Mouse (Mus musculus) kidney, postnatal 0 days (tissue): ENCODE results near the gene Slc24a3. TPM values are rescaled to one million over a fixed set of nuclear protein-coding genes. Genes with fewer than 3 reads are reported as not detected.
A peak's percentile ranks its signal among the peaks of the same experiment; 100 is the strongest.

ENCODE experiments used
- ATAC-seq: fragments of 200-750 bp; cut with Nextera tagmentation; replicated peaks from 2 replicates; pipeline ENCODE4 v1.8.0; 2017; ENCODE audit warnings: low read depth, moderate number of reproducible peaks, moderate TSS enrichment, moderate library complexity; ENCODE audit not compliant: low FRiP score
- DNase-seq: peaks from one replicate; pipeline ENCODE4 v3.0.0-alpha.2; 2016; ENCODE audit warnings: low spot score
- H3K27ac ChIP-seq: fragments of 300-500 bp; sonication (generic); 2 replicates; pipeline ENCODE4 v1.5.1; 2014; ENCODE audit warnings: mild to moderate bottlenecking
- H3K27me3 ChIP-seq: fragments of 300-500 bp; sonication (generic); 2 replicates; pipeline ENCODE4 v1.6.1; 2014; ENCODE audit warnings: low read length, mixed read lengths; ENCODE audit not compliant: insufficient read depth
- H3K36me3 ChIP-seq: fragments of 300-500 bp; sonication (generic); 2 replicates; pipeline ENCODE4 v1.6.1; 2014; ENCODE audit warnings: low read length, mixed read lengths; ENCODE audit not compliant: insufficient read depth
- H3K4me1 ChIP-seq: fragments of 300-500 bp; sonication (generic); replicated peaks from 2 replicates; pipeline ENCODE4 v1.6.1; 2014; ENCODE audit warnings: antibody characterized with exemption, low read length, mixed read lengths; ENCODE audit not compliant: insufficient read depth
- H3K4me2 ChIP-seq: fragments of 300-500 bp; sonication (generic); 2 replicates; pipeline ENCODE4 v1.6.1; 2014; ENCODE audit warnings: mild to moderate bottlenecking, low read length, moderate library complexity, mixed read lengths
- H3K4me3 ChIP-seq: fragments of 300-500 bp; sonication (generic); replicated peaks from 2 replicates; pipeline ENCODE4 v1.5.1; 2014; ENCODE audit warnings: low read depth, low read length
- H3K9ac ChIP-seq: fragments of 300-500 bp; sonication (generic); 2 replicates; pipeline ENCODE4 v1.6.1; 2014; ENCODE audit warnings: low read depth, low read length
- H3K9me3 ChIP-seq: fragments of 300-500 bp; sonication (generic); replicated peaks from 2 replicates; pipeline ENCODE4 v1.6.1; 2016; ENCODE audit warnings: low read length, inconsistent platforms, mixed read lengths
- CTCF ChIP-seq: IDR thresholded peaks from 2 replicates; pipeline ENCODE4 v1.5.1; 2016; ENCODE audit warnings: antibody characterized with exemption, low read depth, mild to moderate bottlenecking, moderate library complexity
- WGBS: fragments of 180-500 bp; shearing (Covaris S2); extraction: QIAGEN DNeasy Blood & Tissue Kit; methylation state at CpG from one replicate; pipeline ENCODE4 v1.1.7; 2014; 5-methylcytosine and 5-hydroxymethylcytosine counted together
- polyA plus RNA-seq: library from polyadenylated mRNA; unstranded; fragments of >200 nt; fragmentation: Nextera tagmentation; extraction: Ambion mirVana; gene quantifications from 2 replicates; pipeline ENCODE4 v1.2.1, GENCODE M21; 2015

Gene Slc24a3
- polyA plus RNA-seq, 1 experiment from 2014 or later: 2.1 TPM

DNA sequence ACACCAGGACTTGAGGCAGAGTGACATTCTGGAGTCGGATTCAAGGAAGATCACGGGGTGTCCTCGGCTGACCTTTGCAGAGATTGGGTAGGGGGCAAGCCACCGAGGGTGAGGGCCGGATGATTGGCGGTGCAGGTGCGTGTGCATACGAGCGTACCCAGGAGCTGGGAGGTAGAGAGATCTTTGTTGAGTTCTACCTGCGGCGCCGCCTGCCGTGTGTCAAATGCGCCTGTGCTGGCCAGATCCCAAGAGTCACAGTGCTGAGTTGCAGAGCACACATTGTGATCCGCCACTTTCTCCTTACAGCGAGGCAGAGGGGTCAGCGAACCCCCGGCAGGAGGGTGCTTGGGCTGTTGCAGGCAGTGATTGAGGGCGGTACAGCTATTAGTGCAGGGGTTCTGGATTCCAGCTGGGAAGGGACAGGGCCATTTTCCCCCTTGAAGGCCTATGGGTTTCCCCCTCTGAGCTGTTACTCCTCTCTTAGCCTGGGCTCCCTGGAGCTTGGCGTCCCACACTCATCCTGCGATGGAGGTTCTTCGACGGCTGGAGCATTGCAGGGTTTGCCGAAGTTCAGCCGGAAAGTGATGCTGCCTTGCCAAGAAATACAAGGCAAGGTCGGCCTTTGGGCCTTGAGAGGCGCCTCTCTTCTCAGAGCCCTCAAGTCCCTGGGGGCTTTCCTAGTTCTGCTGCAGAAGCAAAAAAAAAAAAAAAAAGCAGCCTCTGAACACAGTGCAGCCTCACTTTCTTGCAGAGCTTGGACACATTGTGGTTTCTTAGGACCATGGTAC is 508.4 kb downstream of the Slc24a3 start:
- Histone ChIP-seq H3K27me3 (no peaks in the 10 kb centered on the region), H3K9ac (peak overlapping the region; percentile 74), H3K36me3 (no peaks in the 10 kb centered on the region), H3K9me3 (no peaks in the 10 kb centered on the region), H3K4me2 (peak overlapping the region; percentile 93), H3K27ac (peak overlapping the region; percentile 94), H3K4me3 (peak overlapping the region; percentile 81), H3K4me1 (peaks cover 16% of the 10 kb centered on the region)
- TF ChIP-seq CTCF: peak; percentile 36; the same call in 1 of the 2 replicates
- peak; percentile 74 for DNase-seq
- ATAC-seq: peak; percentile 57
- 2% methylated on average over 27 of the region's 27 CpGs for WGBS

DNA sequence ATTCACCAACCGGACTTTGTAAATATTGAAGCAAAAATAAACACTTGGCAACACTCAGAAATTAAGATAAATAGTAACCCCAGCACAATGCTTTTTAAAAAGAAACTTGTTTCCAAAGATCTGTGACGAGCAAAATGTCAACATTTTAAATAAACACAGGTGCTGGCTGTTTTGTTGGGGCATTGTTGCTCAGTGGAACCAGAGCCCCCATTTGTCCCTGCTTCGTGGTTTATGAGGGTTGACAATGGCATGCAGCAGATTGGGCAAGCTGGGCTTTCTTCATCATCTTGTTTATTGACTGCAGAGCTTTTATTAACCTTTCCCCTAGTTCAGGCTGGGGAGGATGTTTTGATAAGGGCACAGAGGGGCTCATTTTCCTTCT is 509.0 kb downstream of the Slc24a3 start:
- Histone ChIP-seq H3K4me1 (peaks cover 16% of the 10 kb centered on the region), H3K4me3 (peak overlapping the region; percentile 81), H3K27me3 (no peaks in the 10 kb centered on the region), H3K9ac (no peak overlapping the region), H3K27ac (peak overlapping the region; percentile 94), H3K36me3 (no peaks in the 10 kb centered on the region), H3K9me3 (no peaks in the 10 kb centered on the region), H3K4me2 (peak overlapping the region; percentile 93)
- DNase-seq (peak; percentile 74), ATAC-seq (no peak)
- no peak for TF ChIP-seq CTCF
- WGBS: 16% methylated on average over 3 of the region's 3 CpGs

DNA sequence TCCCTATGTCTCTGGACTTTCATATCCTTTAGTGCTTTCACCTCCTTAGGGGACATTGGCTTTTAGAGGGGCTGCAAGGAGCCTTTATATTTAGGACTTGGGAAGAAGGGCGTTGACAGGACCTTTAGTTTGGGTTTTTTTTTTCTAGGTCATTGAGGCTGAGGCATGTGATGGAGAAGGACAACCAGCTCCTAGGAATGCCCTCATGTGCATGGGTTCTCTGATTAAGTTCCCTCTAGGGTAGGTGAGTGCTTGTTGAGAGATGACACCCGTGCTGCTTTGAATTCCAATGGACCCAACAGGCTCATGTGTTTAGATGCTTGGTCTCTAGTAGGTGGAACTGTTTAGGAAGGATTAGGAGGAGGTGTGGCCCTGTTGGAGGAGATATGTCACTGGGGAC is 509.4 kb downstream of the Slc24a3 start:
- no peak overlapping the region for H3K4me3 ChIP-seq
- peak overlapping the region; percentile 93 for H3K4me2 ChIP-seq
- peak overlapping the region; percentile 94 for H3K27ac ChIP-seq

DNA sequence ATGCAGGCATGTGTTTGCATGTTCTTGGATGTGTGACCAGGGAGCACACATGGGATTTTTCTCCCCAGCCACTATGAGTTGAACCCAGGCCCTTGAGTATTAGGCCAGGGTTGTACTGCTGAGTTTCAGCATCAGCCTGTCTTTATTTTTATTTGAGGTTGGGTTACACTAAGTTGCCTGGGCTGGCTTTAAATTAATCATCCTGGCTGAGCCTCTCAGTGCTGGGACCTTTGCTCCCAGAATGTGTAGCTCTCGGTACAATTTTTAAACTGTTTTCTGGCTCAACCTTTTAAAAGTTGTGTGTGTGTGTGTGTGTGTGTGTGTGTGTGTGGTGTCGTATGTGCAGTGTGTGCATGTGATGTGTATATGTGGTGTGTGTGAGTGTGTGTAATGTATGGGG is 512.6 kb downstream of the Slc24a3 start:
- 34% methylated on average over 2 of the region's 2 CpGs for WGBS
- Histone ChIP-seq H3K9me3 (no peaks in the 10 kb centered on the region), H3K4me2 (no peak overlapping the region), H3K27ac (peak overlapping the region; percentile 71; the same call in 1 of the 2 replicates), H3K4me1 (peaks cover 23% of the 10 kb centered on the region), H3K27me3 (no peaks in the 10 kb centered on the region), H3K36me3 (no peaks in the 10 kb centered on the region), H3K4me3 (no peak overlapping the region), H3K9ac (no peak overlapping the region)
- no peak for ATAC-seq
- TF ChIP-seq CTCF: no peak
- DNase-seq: peak; percentile 67

More for the DNA sequence above, 509.4 kb downstream of the Slc24a3 start:
- TF ChIP-seq CTCF: no peak
- DNase-seq: no peak
- Histone ChIP-seq H3K9ac (no peak overlapping the region), H3K9me3 (no peaks in the 10 kb centered on the region), H3K36me3 (no peaks in the 10 kb centered on the region), H3K4me1 (peaks cover 16% of the 10 kb centered on the region), H3K27me3 (no peaks in the 10 kb centered on the region)
- no peak for ATAC-seq
- 48% methylated on average over 2 of the region's 2 CpGs for WGBS

DNA sequence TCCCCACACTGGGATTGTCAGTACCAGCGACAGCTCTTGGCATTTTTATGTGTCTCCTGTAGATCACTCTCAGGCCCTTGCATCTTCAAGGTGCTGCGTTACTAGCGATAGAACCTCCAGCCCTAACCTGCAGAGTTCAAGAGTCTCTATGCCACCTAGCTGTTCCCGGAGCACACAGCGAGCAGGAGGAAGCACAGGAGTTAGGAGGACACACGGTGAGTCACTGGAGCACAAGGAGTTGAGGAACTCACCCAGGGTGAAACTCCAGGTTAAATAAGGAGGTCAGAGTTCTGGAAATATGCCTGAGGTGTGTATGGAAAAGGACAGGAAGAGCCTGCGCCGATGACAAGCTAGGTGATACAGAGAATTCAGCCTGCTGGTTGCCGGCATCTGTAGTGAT is 513.2 kb downstream of the Slc24a3 start:
- ATAC-seq (no peak), DNase-seq (no peak)
- Histone ChIP-seq H3K4me1 (peaks cover 23% of the 10 kb centered on the region), H3K9ac (0 out of 2 replicates have a peak overlapping the region, but pooled peaks have one; percentile 4), H3K27me3 (no peaks in the 10 kb centered on the region), H3K4me2 (no peak overlapping the region), H3K27ac (peak overlapping the region; percentile 71), H3K36me3 (no peaks in the 10 kb centered on the region), H3K4me3 (no peak overlapping the region), H3K9me3 (no peaks in the 10 kb centered on the region)
- no peak for TF ChIP-seq CTCF
- WGBS: 48% methylated on average over 9 of the region's 9 CpGs

DNA sequence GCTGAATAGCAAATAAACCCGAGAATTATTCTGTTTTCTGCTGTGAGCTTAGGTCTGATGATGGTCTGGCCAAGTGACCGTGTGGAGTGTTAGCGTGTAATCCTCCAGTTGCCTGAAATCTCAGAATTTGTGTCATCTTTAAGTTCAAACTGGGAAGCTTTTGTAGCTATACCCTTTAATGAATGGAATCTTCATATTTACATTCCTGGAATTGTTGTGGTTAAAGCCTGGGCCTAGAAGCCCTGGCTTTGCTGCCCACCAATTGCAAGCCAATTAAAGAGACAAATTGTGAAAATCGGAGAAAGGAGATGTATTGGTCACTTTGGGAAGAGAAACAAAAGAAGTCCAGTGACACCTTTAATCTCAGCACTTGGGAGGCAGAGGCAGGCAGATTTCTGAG is 514.1 kb downstream of the Slc24a3 start:
- Histone ChIP-seq H3K9me3 (no peaks in the 10 kb centered on the region), H3K9ac (no peak overlapping the region), H3K4me1 (peaks cover 17% of the 10 kb centered on the region), H3K4me3 (no peak overlapping the region), H3K36me3 (no peaks in the 10 kb centered on the region), H3K27me3 (no peaks in the 10 kb centered on the region), H3K27ac (no peak overlapping the region), H3K4me2 (no peak overlapping the region)
- ATAC-seq (no peak), DNase-seq (no peak)
- no peak for TF ChIP-seq CTCF
- 85% methylated on average over 4 of the region's 4 CpGs for WGBS

DNA sequence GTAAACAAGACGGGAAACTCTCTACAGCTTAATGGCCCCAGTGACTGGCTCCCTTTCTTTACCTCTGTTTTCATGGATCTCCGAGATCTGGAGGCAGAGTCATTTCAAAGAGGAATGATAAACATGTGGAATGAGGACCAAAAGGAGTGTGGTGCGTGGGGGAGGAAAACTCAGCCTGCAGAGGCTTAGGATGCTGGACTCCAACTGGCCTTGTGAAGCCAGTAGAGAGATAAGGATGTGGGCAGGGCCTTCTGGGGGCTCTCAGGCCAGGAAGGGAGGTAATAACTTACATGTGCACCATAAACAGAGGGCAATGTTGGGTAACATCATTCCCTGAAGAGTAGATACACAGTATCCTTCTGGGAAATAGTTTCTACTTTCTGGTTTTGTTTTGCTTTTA is 515.4 kb downstream of the Slc24a3 start:
- Histone ChIP-seq H3K27me3 (no peaks in the 10 kb centered on the region), H3K4me3 (no peak overlapping the region), H3K27ac (peak overlapping the region; percentile 44; the same call in 1 of the 2 replicates), H3K4me1 (peaks cover 13% of the 10 kb centered on the region), H3K9ac (no peak overlapping the region), H3K9me3 (no peaks in the 10 kb centered on the region), H3K36me3 (no peaks in the 10 kb centered on the region), H3K4me2 (no peak overlapping the region)
- DNase-seq (peak; percentile 47), ATAC-seq (no peak)
- TF ChIP-seq CTCF: no peak
- WGBS: 38% methylated on average over 3 of the region's 3 CpGs
